Mouse (Mus musculus): ENCODE results near the gene Sox5. TPM values are rescaled to one million over a fixed set of nuclear protein-coding genes. Genes with fewer than 3 reads are reported as not detected.
A peak's percentile ranks its signal among the peaks of the same experiment; 100 is the strongest.

Sox5 gene
- polyA plus RNA-seq, 1 experiment from 2014 or later = 43.3 TPM

GRCm38 (mm10) chr6:143998201-143998600 is 783.6 kb downstream of the Sox5 start:
- H3K27me3 ChIP-seq (ENCODE audit: control insufficient read depth, insufficient read depth, low read depth, low read length) = no peaks in the 10 kb centered on the region
- no peaks in the 10 kb centered on the region for H3K36me3 ChIP-seq (ENCODE audit: control insufficient read depth, insufficient read depth, low read length)
- no peak overlapping the region for H3K4me2 ChIP-seq (ENCODE audit: low read length)
- no peak for ATAC-seq
- no peak overlapping the region for H3K27ac ChIP-seq (ENCODE audit: low read length)
- H3K4me1 ChIP-seq (ENCODE audit: control insufficient read depth, insufficient read depth, low read length) = peaks cover 8% of the 10 kb centered on the region; the same call in 1 of the 2 replicates
- 29% methylated on average over 13 of the region's 13 CpGs for WGBS
- H3K9me3 ChIP-seq (replicated peaks; ENCODE audit: control insufficient read depth, low read length, poor library complexity, severe bottlenecking) = no peaks in the 10 kb centered on the region
- no peak overlapping the region for H3K9ac ChIP-seq (ENCODE audit: low read depth, low read length)
- no peak overlapping the region for H3K4me3 ChIP-seq (ENCODE audit: low read depth, low read length)

- Histone ChIP-seq H3K9ac (ENCODE audit: low read depth, low read length) (no peak overlapping the region), H3K4me1 (ENCODE audit: control insufficient read depth, insufficient read depth, low read length) (peaks cover 8% of the 10 kb centered on the region; the same call in 1 of the 2 replicates), H3K27me3 (ENCODE audit: control insufficient read depth, insufficient read depth, low read depth, low read length) (no peaks in the 10 kb centered on the region), H3K27ac (ENCODE audit: low read length) (no peak overlapping the region), H3K4me3 (ENCODE audit: low read depth, low read length) (no peak overlapping the region), H3K4me2 (ENCODE audit: low read length) (no peak overlapping the region), H3K9me3 (replicated peaks; ENCODE audit: control insufficient read depth, low read length, poor library complexity, severe bottlenecking) (no peaks in the 10 kb centered on the region), H3K36me3 (ENCODE audit: control insufficient read depth, insufficient read depth, low read length) (no peaks in the 10 kb centered on the region)
- WGBS = 63% methylated on average over 11 of the region's 11 CpGs
- ATAC-seq = no peak; the same call in 1 of the 2 replicates
These were observed 784.2 kb downstream of the Sox5 start for GRCm38 (mm10) chr6:143997616-143998015.

GRCm38 (mm10) chr6:143995046-143995445 is 786.7 kb downstream of the Sox5 start:
- no peak overlapping the region for H3K9ac ChIP-seq (ENCODE audit: low read depth, low read length)
- no peak for ATAC-seq
- 27% methylated on average over 4 of the region's 4 CpGs for WGBS
- H3K9me3 ChIP-seq (replicated peaks; ENCODE audit: control insufficient read depth, low read length, poor library complexity, severe bottlenecking) = no peaks in the 10 kb centered on the region
- peaks cover 8% of the 10 kb centered on the region; the same call in 1 of the 2 replicates for H3K4me1 ChIP-seq (ENCODE audit: control insufficient read depth, insufficient read depth, low read length)
- no peak overlapping the region for H3K4me2 ChIP-seq (ENCODE audit: low read length)
- H3K36me3 ChIP-seq (ENCODE audit: control insufficient read depth, insufficient read depth, low read length) = no peaks in the 10 kb centered on the region
- H3K27ac ChIP-seq (ENCODE audit: low read length) = no peak overlapping the region
- no peak overlapping the region for H3K4me3 ChIP-seq (ENCODE audit: low read depth, low read length)
- no peaks in the 10 kb centered on the region for H3K27me3 ChIP-seq (ENCODE audit: control insufficient read depth, insufficient read depth, low read depth, low read length)

- Histone ChIP-seq H3K27me3 (ENCODE audit: control insufficient read depth, insufficient read depth, low read depth, low read length) (no peaks in the 10 kb centered on the region), H3K36me3 (ENCODE audit: control insufficient read depth, insufficient read depth, low read length) (no peaks in the 10 kb centered on the region), H3K9ac (ENCODE audit: low read depth, low read length) (no peak overlapping the region), H3K9me3 (replicated peaks; ENCODE audit: control insufficient read depth, low read length, poor library complexity, severe bottlenecking) (no peaks in the 10 kb centered on the region), H3K4me2 (ENCODE audit: low read length) (no peak overlapping the region), H3K4me1 (ENCODE audit: control insufficient read depth, insufficient read depth, low read length) (no peaks in the 10 kb centered on the region), H3K4me3 (ENCODE audit: low read depth, low read length) (no peak overlapping the region), H3K27ac (ENCODE audit: low read length) (no peak overlapping the region)
- 0 out of 2 replicates have a peak, but pooled peaks have one; percentile 39 for ATAC-seq
These were observed 794.2 kb downstream of the Sox5 start for GRCm38 (mm10) chr6:143987548-143987947.

- H3K4me1 ChIP-seq (ENCODE audit: control insufficient read depth, insufficient read depth, low read length) = no peaks in the 10 kb centered on the region
- H3K27me3 ChIP-seq (ENCODE audit: control insufficient read depth, insufficient read depth, low read depth, low read length) = no peaks in the 10 kb centered on the region
- no peaks in the 10 kb centered on the region for H3K9me3 ChIP-seq (replicated peaks; ENCODE audit: control insufficient read depth, low read length, poor library complexity, severe bottlenecking)
- no peak overlapping the region for H3K27ac ChIP-seq (ENCODE audit: low read length)
- WGBS = 91% methylated on average over 8 of the region's 8 CpGs
- H3K4me2 ChIP-seq (ENCODE audit: low read length) = no peak overlapping the region
- H3K9ac ChIP-seq (ENCODE audit: low read depth, low read length) = no peak overlapping the region
- H3K36me3 ChIP-seq (ENCODE audit: control insufficient read depth, insufficient read depth, low read length) = no peaks in the 10 kb centered on the region
- no peak overlapping the region for H3K4me3 ChIP-seq (ENCODE audit: low read depth, low read length)
- no peak for ATAC-seq
These were observed 801.6 kb downstream of the Sox5 start for GRCm38 (mm10) chr6:143980131-143980530.

GRCm38 (mm10) chr6:143967724-143968400 is 813.9 kb downstream of the Sox5 start:
- H3K4me2 ChIP-seq (ENCODE audit: low read length) = no peak overlapping the region
- ATAC-seq = no peak
- H3K27me3 ChIP-seq (ENCODE audit: control insufficient read depth, insufficient read depth, low read depth, low read length) = no peaks in the 10 kb centered on the region
- no peak overlapping the region for H3K4me3 ChIP-seq (ENCODE audit: low read depth, low read length)
- H3K27ac ChIP-seq (ENCODE audit: low read length) = no peak overlapping the region
- no peaks in the 10 kb centered on the region for H3K9me3 ChIP-seq (replicated peaks; ENCODE audit: control insufficient read depth, low read length, poor library complexity, severe bottlenecking)
- H3K36me3 ChIP-seq (ENCODE audit: control insufficient read depth, insufficient read depth, low read length) = no peaks in the 10 kb centered on the region
- WGBS = 45% methylated on average over 9 of the region's 9 CpGs
- 0 out of 2 replicates have a peak, but pooled peaks cover 2% of the 10 kb centered on the region for H3K4me1 ChIP-seq (ENCODE audit: control insufficient read depth, insufficient read depth, low read length)
- no peak overlapping the region for H3K9ac ChIP-seq (ENCODE audit: low read depth, low read length)

GRCm38 (mm10) chr6:143960487-143960886 is 821.3 kb downstream of the Sox5 start:
- Histone ChIP-seq H3K4me2 (ENCODE audit: low read length) (no peak overlapping the region), H3K4me1 (ENCODE audit: control insufficient read depth, insufficient read depth, low read length) (no peaks in the 10 kb centered on the region), H3K4me3 (ENCODE audit: low read depth, low read length) (no peak overlapping the region), H3K9me3 (replicated peaks; ENCODE audit: control insufficient read depth, low read length, poor library complexity, severe bottlenecking) (no peaks in the 10 kb centered on the region), H3K36me3 (ENCODE audit: control insufficient read depth, insufficient read depth, low read length) (no peaks in the 10 kb centered on the region), H3K9ac (ENCODE audit: low read depth, low read length) (no peak overlapping the region), H3K27me3 (ENCODE audit: control insufficient read depth, insufficient read depth, low read depth, low read length) (no peaks in the 10 kb centered on the region), H3K27ac (ENCODE audit: low read length) (no peak overlapping the region)
- 93% methylated on average over 11 of the region's 11 CpGs for WGBS
- no peak for ATAC-seq

GRCm38 (mm10) chr6:143960081-143960480 is 821.7 kb downstream of the Sox5 start:
- Histone ChIP-seq H3K9me3 (replicated peaks; ENCODE audit: control insufficient read depth, low read length, poor library complexity, severe bottlenecking) (no peaks in the 10 kb centered on the region), H3K9ac (ENCODE audit: low read depth, low read length) (no peak overlapping the region), H3K4me3 (ENCODE audit: low read depth, low read length) (no peak overlapping the region), H3K27me3 (ENCODE audit: control insufficient read depth, insufficient read depth, low read depth, low read length) (no peaks in the 10 kb centered on the region), H3K4me2 (ENCODE audit: low read length) (no peak overlapping the region), H3K27ac (ENCODE audit: low read length) (no peak overlapping the region), H3K4me1 (ENCODE audit: control insufficient read depth, insufficient read depth, low read length) (no peaks in the 10 kb centered on the region), H3K36me3 (ENCODE audit: control insufficient read depth, insufficient read depth, low read length) (no peaks in the 10 kb centered on the region)
- ATAC-seq = no peak
- 88% methylated on average over 8 of the region's 8 CpGs for WGBS

GRCm38 (mm10) chr6:143958372-143958771 is 823.4 kb downstream of the Sox5 start:
- WGBS = 83% methylated on average over 7 of the region's 7 CpGs
- no peak overlapping the region for H3K4me2 ChIP-seq (ENCODE audit: low read length)
- H3K9ac ChIP-seq (ENCODE audit: low read depth, low read length) = no peak overlapping the region
- no peak overlapping the region for H3K27ac ChIP-seq (ENCODE audit: low read length)
- H3K9me3 ChIP-seq (replicated peaks; ENCODE audit: control insufficient read depth, low read length, poor library complexity, severe bottlenecking) = no peaks in the 10 kb centered on the region
- H3K27me3 ChIP-seq (ENCODE audit: control insufficient read depth, insufficient read depth, low read depth, low read length) = no peaks in the 10 kb centered on the region
- no peaks in the 10 kb centered on the region for H3K36me3 ChIP-seq (ENCODE audit: control insufficient read depth, insufficient read depth, low read length)
- H3K4me3 ChIP-seq (ENCODE audit: low read depth, low read length) = no peak overlapping the region
- no peak for ATAC-seq
- H3K4me1 ChIP-seq (ENCODE audit: control insufficient read depth, insufficient read depth, low read length) = no peaks in the 10 kb centered on the region

Data from midbrain, embryonic 16.5 days (tissue).